Comparison of ENCODE assay signal across 12 mouse cellular contexts in the genomic region with DNA sequence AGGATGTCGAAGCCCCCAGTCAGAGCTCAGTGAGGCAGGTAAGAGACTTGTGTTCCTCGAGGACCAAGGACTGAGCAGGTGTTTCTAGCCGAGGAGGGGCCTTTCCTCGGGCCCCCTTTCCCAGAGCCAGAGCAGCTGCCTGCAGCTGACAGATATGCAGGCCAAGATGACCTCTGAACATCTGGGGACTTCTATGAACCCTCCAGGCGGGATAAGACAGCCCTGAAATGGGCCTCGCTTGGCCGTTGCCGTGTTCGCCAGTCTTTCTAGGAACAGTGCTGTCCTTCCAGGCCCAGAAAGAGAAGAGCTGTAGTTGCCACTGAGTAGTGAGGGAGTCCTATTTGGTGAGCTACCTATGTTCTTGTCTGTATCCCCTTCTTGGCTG.
A peak's percentile ranks its signal among the peaks of the same experiment; 100 is the strongest.
DNase-seq lines count a peak whose midpoint lies in the region; ATAC-seq and TF ChIP-seq lines count a peak whose summit lies in the region.
"Had no signal": no experiment of that assay in that cellular context is flagged by ENCODE, and none has a peak within 500 bp of the region (broad histone marks: within the 10 kb centered on the region; RNA-seq: fewer than 3 reads in every experiment).

No protein-coding gene starts in this region.

- peak; percentile 86 for DNase-seq in heart, embryonic 10.5 days (ENCODE audit: low spot score)
- DNase-seq in heart, adult 9 months (ENCODE audit: low spot score in 2 of 2), result no peak
- DNase-seq in lung, embryonic 14.5 days, result no peak
- DNase-seq in lung, postnatal 25 days (ENCODE audit: low spot score), result no peak
- DNase-seq in embryonic facial prominence, embryonic 10.5 days (ENCODE audit: low spot score), result no peak
- no peak for DNase-seq in liver, embryonic 11.5 days (ENCODE audit: low spot score)
- no peak for DNase-seq in left cerebral cortex, postnatal 25 days (ENCODE audit: low spot score in 2 of 2)
- DNase-seq in frontal cortex, adult 2 months (ENCODE audit: extremely low spot score in 1 of 2, low spot score in 1 of 2), result no peak
- DNase-seq: lung, postnatal 14 days; right cerebral cortex, adult 18-20 months; thymus, postnatal 25 days had no signal

- no peaks in the 10 kb centered on the region for H3K27me3 ChIP-seq in heart, embryonic 10.5 days (ENCODE audit: insufficient read depth, poor library complexity, severe bottlenecking)
- H3K27me3 ChIP-seq in lung, embryonic 14.5 days (ENCODE audit: insufficient read depth, low read length), result no peaks in the 10 kb centered on the region
- H3K27me3 ChIP-seq in embryonic facial prominence, embryonic 10.5 days (replicated peaks; ENCODE audit: low read depth, poor library complexity, severe bottlenecking), result no peaks in the 10 kb centered on the region
- no peaks in the 10 kb centered on the region for H3K27me3 ChIP-seq in liver, embryonic 11.5 days (replicated peaks; ENCODE audit: control insufficient read depth, insufficient read depth, low read length)

- peaks cover 98% of the 10 kb centered on the region for H3K4me1 ChIP-seq in heart, embryonic 10.5 days
- H3K4me1 ChIP-seq in lung, embryonic 14.5 days (ENCODE audit: insufficient read depth), result peaks cover 24% of the 10 kb centered on the region
- peaks cover 75% of the 10 kb centered on the region for H3K4me1 ChIP-seq in embryonic facial prominence, embryonic 10.5 days
- H3K4me1 ChIP-seq in liver, embryonic 11.5 days (replicated peaks; ENCODE audit: control insufficient read depth, insufficient read depth, low read length), result peaks cover 86% of the 10 kb centered on the region

- WGBS in heart, embryonic 10.5 days, result 62% methylated on average over 9 of the region's 9 CpGs
- 67% methylated on average over 9 of the region's 9 CpGs for WGBS in lung, embryonic 14.5 days
- WGBS in embryonic facial prominence, embryonic 10.5 days, result 76% methylated on average over 9 of the region's 9 CpGs
- 49% methylated on average over 9 of the region's 9 CpGs for WGBS in liver, embryonic 11.5 days

- H3K9me3 ChIP-seq in heart, embryonic 10.5 days, result no peaks in the 10 kb centered on the region
- H3K9me3 ChIP-seq in lung, embryonic 14.5 days (ENCODE audit: low read depth, low read length), result no peaks in the 10 kb centered on the region
- no peaks in the 10 kb centered on the region for H3K9me3 ChIP-seq in embryonic facial prominence, embryonic 10.5 days
- H3K9me3 ChIP-seq in liver, embryonic 11.5 days (ENCODE audit: control insufficient read depth, low read length), result no peaks in the 10 kb centered on the region

- H3K9ac ChIP-seq in lung, embryonic 14.5 days, result no peak overlapping the region
- H3K9ac ChIP-seq in liver, embryonic 11.5 days (ENCODE audit: low read depth, low read length), result peak overlapping the region; percentile 64

- ATAC-seq in lung, embryonic 14.5 days (ENCODE audit: insufficient read depth), result no peak
- peak; percentile 25 for ATAC-seq in liver, embryonic 11.5 days (replicated peaks; ENCODE audit: low FRiP score)
- ATAC-seq: inflammation-experienced regulatory T-cells, adult 6 months had no signal

- peak overlapping the region; percentile 87 for H3K27ac ChIP-seq in heart, embryonic 10.5 days
- H3K27ac ChIP-seq in lung, embryonic 14.5 days (ENCODE audit: low read depth), result peak overlapping the region; percentile 33; the same call in 1 of the 2 replicates
- H3K27ac ChIP-seq in embryonic facial prominence, embryonic 10.5 days (replicated peaks), result peak overlapping the region; percentile 69; the same call in 1 of the 2 replicates
- peak overlapping the region; percentile 94 for H3K27ac ChIP-seq in liver, embryonic 11.5 days (ENCODE audit: low read depth, low read length)

- no peak overlapping the region for H3K4me2 ChIP-seq in lung, embryonic 14.5 days
- H3K4me2 ChIP-seq in liver, embryonic 11.5 days, result peak overlapping the region; percentile 27

- H3K36me3 ChIP-seq in heart, embryonic 10.5 days, result peaks cover 12% of the 10 kb centered on the region
- no peaks in the 10 kb centered on the region for H3K36me3 ChIP-seq in lung, embryonic 14.5 days (ENCODE audit: insufficient read depth)
- H3K36me3 ChIP-seq in embryonic facial prominence, embryonic 10.5 days (replicated peaks), result peaks cover 60% of the 10 kb centered on the region
- H3K36me3 ChIP-seq in liver, embryonic 11.5 days (ENCODE audit: control insufficient read depth, insufficient read depth, low read length), result no peaks in the 10 kb centered on the region

- intact Hi-C loops in left cerebral cortex, postnatal 25 days (cut with DNase I), result no loop called here

- no peak for TF ChIP-seq CTCF in lung, embryonic 14.5 days (IDR thresholded peaks at IDR 0.05; ENCODE audit: low read depth)

- H3K4me3 ChIP-seq in heart, embryonic 10.5 days, result no peak overlapping the region
- H3K4me3 ChIP-seq in lung, embryonic 14.5 days (ENCODE audit: low read depth, low read length), result no peak overlapping the region
- H3K4me3 ChIP-seq in embryonic facial prominence, embryonic 10.5 days, result no peak overlapping the region
- H3K4me3 ChIP-seq in liver, embryonic 11.5 days (ENCODE audit: low read depth, low read length), result no peak overlapping the region

Comparison
In these comparisons a context has a peak if more than half of its experiments do, and no peak if none do; other contexts are left out.
1. H3K27ac ChIP-seq: peak in every context shown above with its lines; median percentile 94 in liver, embryonic 11.5 days; 87 in heart, embryonic 10.5 days; 69 in embryonic facial prominence, embryonic 10.5 days; 33 in lung, embryonic 14.5 days.